Mouse (Mus musculus): ENCODE data around the gene Gsta2.
"Not testable (repeated sequence)": the region's sequence is repeated elsewhere in the genome, so short reads cannot be mapped to it uniquely, and the experiment has no call there.

The Gsta2 gene

DNA sequence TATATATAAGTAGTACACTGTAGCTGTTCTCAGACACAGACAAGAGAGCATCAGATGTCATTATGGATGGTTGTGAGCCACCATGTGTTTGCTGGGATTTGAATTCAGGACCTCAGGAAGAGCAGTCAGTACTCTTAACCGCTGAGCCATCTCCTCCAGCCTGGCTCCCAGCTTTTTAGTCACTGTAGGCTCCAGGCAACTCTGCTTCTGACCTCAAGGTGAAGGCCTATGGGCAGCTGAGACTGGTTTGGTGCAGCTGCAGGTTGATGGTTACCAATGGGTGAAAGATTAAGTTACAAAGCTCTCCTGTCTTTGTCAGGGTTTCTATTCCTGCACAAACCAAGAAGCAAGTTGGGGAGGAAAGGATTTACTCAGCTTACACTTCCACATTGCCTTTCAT, 61.9 kb downstream of the Gsta2 start:
- POLR2A ChIA-PET: interaction anchor here in 1 of 4 experiments (1.0 kb wide), 1 partner anchor 117 kb away, joined by 3 read pairs; no protein-coding TSS in a partner anchor
- CTCF ChIA-PET: interaction anchor here in 2 of 4 experiments (0.6 to 1.2 kb wide), 3 partner anchors 12 to 64 kb away, joined by 3 to 6 read pairs (median 3); no protein-coding TSS in a partner anchor

DNA sequence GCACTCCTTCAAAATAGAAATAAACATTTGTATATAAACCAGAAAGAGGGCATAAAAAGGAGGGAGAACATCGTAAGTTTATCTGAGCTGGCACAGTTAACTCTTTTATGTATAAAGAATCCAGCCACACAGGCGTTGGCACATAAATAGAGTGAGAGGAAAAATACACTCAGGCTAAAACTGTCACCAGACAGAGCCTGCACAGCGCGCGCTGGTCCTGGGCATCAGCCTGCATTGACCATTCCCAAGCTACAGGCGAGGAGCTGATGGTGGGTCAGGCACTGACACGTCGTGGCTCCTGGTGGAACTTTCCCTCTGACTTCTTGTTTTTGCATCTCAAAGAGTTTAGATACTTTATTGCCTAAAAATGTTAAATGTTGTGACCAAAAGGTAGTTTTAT, 63.1 kb downstream of the Gsta2 start:
- CTCF ChIA-PET: interaction anchor here in 1 of 4 experiments (1.2 kb wide), 1 partner anchor 48 kb away, joined by 3 read pairs; no protein-coding TSS in a partner anchor
- POLR2A ChIA-PET: not testable (repeated sequence)

DNA sequence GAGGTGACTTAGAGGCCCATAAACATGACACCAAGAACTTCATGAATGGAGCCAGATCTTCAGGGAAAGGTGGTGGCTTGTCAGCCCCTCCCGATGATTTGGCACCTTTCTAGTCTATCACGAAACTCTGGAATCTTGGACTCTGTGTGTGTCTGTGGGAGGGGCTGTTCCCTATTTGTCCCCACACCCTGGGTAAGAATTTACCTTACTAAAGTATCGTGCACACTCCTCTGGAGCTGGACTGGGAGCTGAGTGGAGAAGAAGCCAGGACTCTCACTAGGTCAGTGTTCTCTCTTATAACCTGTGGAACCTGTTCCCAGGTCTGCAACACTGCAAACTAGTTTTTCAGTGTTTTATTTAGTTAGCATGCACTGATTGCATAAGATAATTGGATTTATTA, 65.9 kb downstream of the Gsta2 start, which contains the start of gene Gm10639:
Gene Gm10639, plus strand, starts transcription at position 201 of the 400 bp plus-strand sequence.
- CTCF ChIA-PET, POLR2A ChIA-PET: not testable (repeated sequence)

DNA sequence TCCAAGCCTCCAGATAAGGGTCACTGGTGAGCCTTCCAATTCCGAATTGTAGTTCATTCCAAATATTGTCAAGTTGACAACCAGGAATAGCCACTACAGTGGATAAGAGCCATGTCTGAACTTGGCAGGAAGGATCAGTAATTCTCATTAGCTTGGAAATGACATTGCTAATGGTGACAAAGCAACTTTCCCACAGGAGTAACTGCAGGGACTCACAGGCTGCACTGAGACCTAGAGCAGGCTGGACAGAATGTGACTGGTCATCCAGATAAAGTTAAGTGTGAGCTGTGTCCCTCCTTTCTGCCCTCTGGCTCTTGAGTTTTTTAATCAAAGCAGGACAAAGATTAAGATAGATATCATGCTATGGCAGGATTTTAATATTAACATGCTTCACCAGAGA, 66.5 kb downstream of the Gsta2 start:
- POLR2A ChIA-PET: interaction anchor here in 2 of 4 experiments (0.6 kb wide), 2 partner anchors 19 to 142 kb away, joined by 3 read pairs; no protein-coding TSS in a partner anchor
- CTCF ChIA-PET: not testable (repeated sequence)

DNA sequence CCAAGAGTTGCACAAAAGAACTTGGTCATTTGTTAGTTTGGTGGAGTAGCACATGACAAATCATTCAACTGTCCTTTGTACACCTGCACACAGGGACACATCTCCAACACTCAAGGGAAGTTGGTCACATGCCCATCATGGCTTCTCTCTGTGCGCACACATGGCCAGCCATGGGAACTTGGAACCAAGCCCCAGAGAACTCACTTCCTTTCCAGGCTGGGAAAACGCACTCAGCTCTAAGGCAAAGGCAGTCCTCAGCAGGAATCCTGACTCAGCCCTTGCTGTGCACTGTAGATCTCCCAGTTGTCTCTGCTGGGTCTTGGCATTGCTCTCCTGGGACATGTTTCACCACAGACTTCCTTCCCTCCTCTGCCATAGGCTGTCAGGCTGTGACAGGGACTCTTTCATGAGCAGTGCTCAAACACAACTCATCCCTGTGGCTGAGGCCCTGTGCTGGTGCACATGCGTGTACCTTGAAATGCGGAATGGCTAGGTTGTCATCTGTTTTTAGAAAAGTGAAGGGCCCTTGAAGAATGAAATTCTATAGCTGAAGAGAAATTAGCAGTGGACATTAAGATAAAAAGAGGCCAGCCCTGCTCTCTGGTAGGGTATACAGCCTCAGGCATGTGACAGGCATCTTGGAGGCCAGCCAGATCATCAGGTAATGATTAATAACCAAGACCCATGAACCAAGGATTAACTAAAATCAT, 73.4 kb downstream of the Gsta2 start:
- POLR2A ChIA-PET: interaction anchor here in 1 of 4 experiments (0.6 kb wide), 1 partner anchor 145 kb away, joined by 3 read pairs; no protein-coding TSS in a partner anchor
- CTCF ChIA-PET: not testable (repeated sequence)

Measured in embryonic stem cell, embryonic (primary cell).